Comparison of ENCODE assay signal across 10 mouse cellular contexts in genomic region chr11:12034371-12034770, GRCm38 (mm10). TPM values are rescaled to one million over a fixed set of nuclear protein-coding genes. Genes with fewer than 3 reads are reported as not detected.
A peak's percentile ranks its signal among the peaks of the same experiment; 100 is the strongest.
DNase-seq lines count a peak whose midpoint lies in the region; ATAC-seq and TF ChIP-seq lines count a peak whose summit lies in the region.
"Had no signal": no experiment of that assay in that cellular context is flagged by ENCODE, and none has a peak within 500 bp of the region (broad histone marks: within the 10 kb centered on the region; RNA-seq: fewer than 3 reads in every experiment).

No protein-coding gene starts in this region.

- peak overlapping the region; percentile 54 for H3K4me2 ChIP-seq in kidney, embryonic 14.5 days (replicated peaks; ENCODE audit: low read depth, low read length)
- H3K4me2 ChIP-seq in embryonic facial prominence, embryonic 14.5 days (ENCODE audit: low read depth, low read length): peak overlapping the region; percentile 67
- H3K4me2 ChIP-seq in intestine, embryonic 15.5 days (replicated peaks): peak overlapping the region; percentile 62
- H3K4me2 ChIP-seq in neural tube, embryonic 12.5 days (replicated peaks): peak overlapping the region; percentile 58

- peak overlapping the region; percentile 65 for H3K4me3 ChIP-seq in kidney, embryonic 14.5 days (ENCODE audit: low read length)
- no peak overlapping the region for H3K4me3 ChIP-seq in kidney, adult 2 months (ENCODE audit: insufficient read depth, low read depth, low read length)
- peak overlapping the region; percentile 62 for H3K4me3 ChIP-seq in embryonic facial prominence, embryonic 14.5 days (ENCODE audit: low read depth, low read length)
- H3K4me3 ChIP-seq in intestine, embryonic 15.5 days (replicated peaks): peak overlapping the region; percentile 61
- peak overlapping the region; percentile 66; the same call in 1 of the 2 replicates for H3K4me3 ChIP-seq in neural tube, embryonic 12.5 days

- no peak overlapping the region for H3K27ac ChIP-seq in kidney, embryonic 14.5 days (ENCODE audit: low read depth, low read length)
- no peak overlapping the region for H3K27ac ChIP-seq in kidney, adult 2 months (ENCODE audit: insufficient read depth, low read depth, low read length)
- H3K27ac ChIP-seq in embryonic facial prominence, embryonic 14.5 days (replicated peaks; ENCODE audit: low read depth, low read length): peak overlapping the region; percentile 95
- peak overlapping the region; percentile 36; the same call in 1 of the 2 replicates for H3K27ac ChIP-seq in intestine, embryonic 15.5 days
- H3K27ac ChIP-seq in neural tube, embryonic 12.5 days: no peak overlapping the region

- H3K9ac ChIP-seq in kidney, embryonic 14.5 days (ENCODE audit: low read depth, low read length): peak overlapping the region; percentile 97; the same call in 1 of the 2 replicates
- H3K9ac ChIP-seq in embryonic facial prominence, embryonic 14.5 days (ENCODE audit: low read depth, low read length): peak overlapping the region; percentile 95
- H3K9ac ChIP-seq in intestine, embryonic 15.5 days: no peak overlapping the region
- peak overlapping the region; percentile 88; the same call in 1 of the 2 replicates for H3K9ac ChIP-seq in neural tube, embryonic 12.5 days

- no peak for ATAC-seq in kidney, embryonic 14.5 days (ENCODE audit: low FRiP score, low TSS enrichment)
- ATAC-seq in embryonic facial prominence, embryonic 14.5 days (ENCODE audit: low read depth): no peak
- ATAC-seq in intestine, embryonic 15.5 days: no peak
- ATAC-seq in neural tube, embryonic 12.5 days (ENCODE audit: low FRiP score, low read depth): no peak
- ATAC-seq: inflammation-experienced regulatory T-cells, adult 6 months had no signal

- no peaks in the 10 kb centered on the region for H3K36me3 ChIP-seq in kidney, embryonic 14.5 days (ENCODE audit: control insufficient read depth, insufficient read depth, low read length)
- no peaks in the 10 kb centered on the region for H3K36me3 ChIP-seq in kidney, adult 2 months (ENCODE audit: control insufficient read depth, insufficient read depth, low read length)
- H3K36me3 ChIP-seq in embryonic facial prominence, embryonic 14.5 days (ENCODE audit: control insufficient read depth, insufficient read depth, low read length): peaks cover 23% of the 10 kb centered on the region
- H3K36me3 ChIP-seq in intestine, embryonic 15.5 days: 0 out of 2 replicates have a peak, but pooled peaks cover under 1% of the 10 kb centered on the region
- peaks cover under 1% of the 10 kb centered on the region; the same call in 1 of the 2 replicates for H3K36me3 ChIP-seq in neural tube, embryonic 12.5 days
- H3K36me3 ChIP-seq: G1E had no signal

- TF ChIP-seq CTCF in kidney, adult 2 months (conservative IDR thresholded peaks at IDR 0.05; ENCODE audit: insufficient read depth, insufficient read length, low read depth, low read length): no peak

- no peak for DNase-seq in kidney, adult 2 months
- peak; percentile 61 for DNase-seq in embryonic facial prominence, embryonic 14.5 days (ENCODE audit: low spot score)
- no peak for DNase-seq in cerebellum, adult 9-11 months
- no peak for DNase-seq in layer of hippocampus, adult 11-12 months (ENCODE audit: low spot score)
- no peak for DNase-seq in kidney, adult 18-20 months

- no peaks in the 10 kb centered on the region for H3K4me1 ChIP-seq in kidney, embryonic 14.5 days (ENCODE audit: control insufficient read depth, insufficient read depth, low read length)
- 0 out of 2 replicates have a peak, but pooled peaks cover 3% of the 10 kb centered on the region for H3K4me1 ChIP-seq in kidney, adult 2 months (ENCODE audit: control insufficient read depth, insufficient read depth, low read length)
- H3K4me1 ChIP-seq in embryonic facial prominence, embryonic 14.5 days (ENCODE audit: control insufficient read depth, insufficient read depth, low read length): no peaks in the 10 kb centered on the region; the same call in 1 of the 2 replicates
- H3K4me1 ChIP-seq in intestine, embryonic 15.5 days (replicated peaks): no peaks in the 10 kb centered on the region
- peaks cover 11% of the 10 kb centered on the region; the same call in 1 of the 2 replicates for H3K4me1 ChIP-seq in neural tube, embryonic 12.5 days

- peaks cover 79% of the 10 kb centered on the region for H3K27me3 ChIP-seq in kidney, embryonic 14.5 days (ENCODE audit: control insufficient read depth, insufficient read depth, low read length)
- H3K27me3 ChIP-seq in kidney, adult 2 months (replicated peaks; ENCODE audit: control insufficient read depth, insufficient read depth, low read length): peaks cover 2% of the 10 kb centered on the region; the same call in 1 of the 2 replicates
- peaks cover 85% of the 10 kb centered on the region for H3K27me3 ChIP-seq in embryonic facial prominence, embryonic 14.5 days (replicated peaks; ENCODE audit: control insufficient read depth, insufficient read depth, low read length)
- peaks cover 56% of the 10 kb centered on the region for H3K27me3 ChIP-seq in intestine, embryonic 15.5 days (replicated peaks)
- H3K27me3 ChIP-seq in neural tube, embryonic 12.5 days (replicated peaks): peaks cover 80% of the 10 kb centered on the region

- no peak for TF ChIP-seq POLR2A in kidney, adult 2 months (IDR thresholded peaks at IDR 0.05; ENCODE audit: low read depth, low read length)

- WGBS in kidney, embryonic 14.5 days: 34% methylated on average over 5 of the region's 5 CpGs
- WGBS in kidney, adult 2 months: 60% methylated on average over 5 of the region's 5 CpGs
- WGBS in embryonic facial prominence, embryonic 14.5 days: 32% methylated on average over 5 of the region's 5 CpGs
- WGBS in intestine, embryonic 15.5 days: 32% methylated on average over 5 of the region's 5 CpGs
- 30% methylated on average over 5 of the region's 5 CpGs for WGBS in neural tube, embryonic 12.5 days

- H3K9me3 ChIP-seq in kidney, embryonic 14.5 days (ENCODE audit: control insufficient read depth, low read length): no peaks in the 10 kb centered on the region
- peaks cover 9% of the 10 kb centered on the region for H3K9me3 ChIP-seq in embryonic facial prominence, embryonic 14.5 days (ENCODE audit: control insufficient read depth, low read length)
- H3K9me3 ChIP-seq in intestine, embryonic 15.5 days: no peaks in the 10 kb centered on the region
- H3K9me3 ChIP-seq in neural tube, embryonic 12.5 days: no peaks in the 10 kb centered on the region

RNA-seq across cellular contexts. Expression of gene Grb10, which starts 4.1 kb away (rescaled TPM):
- 228 and 307 TPM in 2 replicates for polyA plus RNA-seq in kidney, embryonic 14.5 days (2014; fragmentation: Nextera tagmentation; extraction: Ambion mirVana)
- polyA plus RNA-seq in kidney, adult 2 months (2012; rRNA removed): 20.5 and 20.6 TPM in 2 replicates
- 250 and 271 TPM in 2 replicates for polyA plus RNA-seq in embryonic facial prominence, embryonic 14.5 days (2014; fragmentation: Nextera tagmentation; extraction: Ambion mirVana)
- 313 and 347 TPM in 2 replicates for polyA plus RNA-seq in intestine, embryonic 15.5 days (2015; fragmentation: Nextera tagmentation; extraction: Ambion mirVana)
- 320 and 336 TPM in 2 replicates for polyA plus RNA-seq in neural tube, embryonic 12.5 days (2016; fragmentation: Nextera tagmentation; extraction: Ambion mirVana)
- polyA plus RNA-seq: G1E; inflammation-experienced regulatory T-cells, adult 6 months had no signal

Comparison
In these comparisons a context has a peak if more than half of its experiments do, and no peak if none do; other contexts are left out.
1. RNA of gene Grb10, which starts 4.1 kb away (polyA plus RNA-seq): 313 to 347 TPM in intestine, embryonic 15.5 days, 320 to 336 TPM in neural tube, embryonic 12.5 days, 250 to 271 TPM in embryonic facial prominence, embryonic 14.5 days and 228 to 307 TPM in kidney, embryonic 14.5 days; 20.5 to 20.6 TPM in kidney, adult 2 months; every median in the first group is over 10 times any median in the second.
2. H3K27ac ChIP-seq: peak in embryonic facial prominence, embryonic 14.5 days (single experiment) and intestine, embryonic 15.5 days (single experiment); none in kidney, embryonic 14.5 days (single experiment), kidney, adult 2 months (single experiment) and neural tube, embryonic 12.5 days (single experiment).
3. Peak in every context shown above with its lines, with median percentiles within 50 percentile points of each other: H3K4me2 ChIP-seq.